Comparison of ENCODE assay signal across 14 mouse cellular contexts in genomic region chr2:59189661-59190185, GRCm38 (mm10). TPM values are rescaled to one million over a fixed set of nuclear protein-coding genes. Genes with fewer than 3 reads are reported as not detected.
DNase-seq lines count a peak whose midpoint lies in the region; ATAC-seq and TF ChIP-seq lines count a peak whose summit lies in the region.
"Had no signal": no experiment of that assay in that cellular context is flagged by ENCODE, and none has a peak within 500 bp of the region (broad histone marks: within the 10 kb centered on the region; RNA-seq: fewer than 3 reads in every experiment).

No protein-coding gene starts in this region.

- no peaks in the 10 kb centered on the region for H3K36me3 ChIP-seq in hindbrain, postnatal 0 days (ENCODE audit: insufficient read depth, low read length)
- H3K36me3 ChIP-seq in hindbrain, embryonic 10.5 days, result peaks cover 26% of the 10 kb centered on the region

- peak; percentile 78 for DNase-seq in heart, adult 11 months
- DNase-seq in heart, postnatal 14 days, result no peak
- DNase-seq in hindbrain, postnatal 0 days (ENCODE audit: low spot score), result no peak
- no peak for DNase-seq in hindbrain, embryonic 10.5 days (ENCODE audit: low spot score)
- peak; percentile 23 for DNase-seq in right cerebral cortex, postnatal 10 days (ENCODE audit: low spot score in 2 of 2)
- no peak for DNase-seq in right cerebral cortex, postnatal 4 days
- no peak for DNase-seq in frontal cortex, postnatal 36 days (ENCODE audit: low spot score in 2 of 2)
- DNase-seq: adrenal gland, adult 8-10 months; gastrocnemius, adult 2 months; liver, embryonic 13.5 days had no signal

- TF ChIP-seq CTCF in hindbrain, postnatal 0 days (IDR thresholded peaks at IDR 0.05; ENCODE audit: low read depth), result no peak

- no peak overlapping the region for H3K9ac ChIP-seq in hindbrain, postnatal 0 days (replicated peaks; ENCODE audit: low read length)
- H3K9ac ChIP-seq: forebrain, embryonic 15.5 days; hindbrain, embryonic 13.5 days; liver, embryonic 13.5 days; neural tube, embryonic 13.5 days had no signal

- 0 out of 2 replicates have a peak, but pooled peaks have one; percentile 22 for ATAC-seq in hindbrain, postnatal 0 days
- ATAC-seq: forebrain, embryonic 15.5 days had no signal

- no peak overlapping the region for H3K4me2 ChIP-seq in hindbrain, postnatal 0 days (ENCODE audit: low read depth, low read length)
- H3K4me2 ChIP-seq: forebrain, embryonic 15.5 days; hindbrain, embryonic 13.5 days; liver, embryonic 13.5 days; neural tube, embryonic 13.5 days had no signal

- 0 out of 2 replicates have a peak overlapping the region, but pooled peaks have one; percentile 20 for H3K27ac ChIP-seq in hindbrain, postnatal 0 days
- no peak overlapping the region for H3K27ac ChIP-seq in hindbrain, embryonic 10.5 days
- H3K27ac ChIP-seq: forebrain, embryonic 15.5 days; gastrocnemius, adult 2 months; hindbrain, embryonic 13.5 days; limb, embryonic 10.5 days; liver, embryonic 13.5 days; neural tube, embryonic 13.5 days had no signal

- no peaks in the 10 kb centered on the region for H3K27me3 ChIP-seq in hindbrain, postnatal 0 days (ENCODE audit: insufficient read depth, low read length)
- no peaks in the 10 kb centered on the region for H3K27me3 ChIP-seq in hindbrain, embryonic 10.5 days (ENCODE audit: insufficient read depth, poor library complexity, severe bottlenecking)
- H3K27me3 ChIP-seq: forebrain, embryonic 15.5 days; hindbrain, embryonic 13.5 days; liver, embryonic 13.5 days; neural tube, embryonic 13.5 days had no signal

- H3K4me1 ChIP-seq in hindbrain, postnatal 0 days (ENCODE audit: insufficient read depth, low read length), result peaks cover 13% of the 10 kb centered on the region
- 0 out of 2 replicates have a peak, but pooled peaks cover 6% of the 10 kb centered on the region for H3K4me1 ChIP-seq in hindbrain, embryonic 10.5 days (replicated peaks)
- H3K4me1 ChIP-seq: liver, embryonic 13.5 days had no signal

- intact Hi-C loops in heart, postnatal 14 days (cut with DNase I), result no loop called here

- 46% methylated on average over 5 of the region's 5 CpGs for WGBS in hindbrain, postnatal 0 days
- 90% methylated on average over 5 of the region's 5 CpGs for WGBS in hindbrain, embryonic 10.5 days

- no peaks in the 10 kb centered on the region for H3K9me3 ChIP-seq in hindbrain, postnatal 0 days (ENCODE audit: low read length)
- H3K9me3 ChIP-seq in hindbrain, embryonic 10.5 days, result no peaks in the 10 kb centered on the region
- H3K9me3 ChIP-seq: forebrain, embryonic 15.5 days; hindbrain, embryonic 13.5 days; limb, embryonic 10.5 days; liver, embryonic 13.5 days; neural tube, embryonic 13.5 days had no signal

- H3K4me3 ChIP-seq in hindbrain, postnatal 0 days (ENCODE audit: low read length), result no peak overlapping the region
- H3K4me3 ChIP-seq in hindbrain, embryonic 10.5 days, result no peak overlapping the region
- H3K4me3 ChIP-seq: forebrain, embryonic 15.5 days; gastrocnemius, adult 2 months; hindbrain, embryonic 13.5 days; limb, embryonic 10.5 days; liver, embryonic 13.5 days; neural tube, embryonic 13.5 days had no signal

RNA-seq across cellular contexts. Expression of gene Pkp4, which starts 29.1 kb away (rescaled TPM):
- total RNA-seq in heart, postnatal 14 days (2021), result 100 to 1,000 TPM; 160 to 162 TPM
- total RNA-seq in hindbrain, postnatal 0 days (2014; rRNA removed), result 100 and 102 TPM in 2 replicates
- polyA plus RNA-seq in hindbrain, postnatal 0 days (2015; fragmentation: Nextera tagmentation; extraction: Ambion mirVana), result 22.9 and 24.5 TPM in 2 replicates
- 14.7 and 17.2 TPM in 2 replicates for polyA plus RNA-seq in hindbrain, embryonic 10.5 days (2016; fragmentation: Nextera tagmentation; extraction: Ambion mirVana)

RNA-seq across cellular contexts. Expression of gene Ccdc148, which starts 29.2 kb away (rescaled TPM):
- 1 to 10 TPM in 1 of 2 experiments, under 1 TPM in 1; 0.93 to 1.2 TPM for total RNA-seq in heart, postnatal 14 days (2021)
- total RNA-seq in hindbrain, postnatal 0 days (2014; rRNA removed), result 2.9 and 3.3 TPM in 2 replicates
- polyA plus RNA-seq in hindbrain, postnatal 0 days (2015; fragmentation: Nextera tagmentation; extraction: Ambion mirVana), result 6.0 and 6.5 TPM in 2 replicates
- 1.2 TPM in 2 replicates for polyA plus RNA-seq in hindbrain, embryonic 10.5 days (2016; fragmentation: Nextera tagmentation; extraction: Ambion mirVana)

Comparison
In these comparisons a context has a peak if more than half of its experiments do, and no peak if none do; other contexts are left out.
1. DNase-seq: peak in heart, adult 11 months (single experiment) and right cerebral cortex, postnatal 10 days (2 of 2); none in heart, postnatal 14 days (0 of 2), hindbrain, postnatal 0 days (single experiment), hindbrain, embryonic 10.5 days (single experiment), right cerebral cortex, postnatal 4 days (single experiment) and frontal cortex, postnatal 36 days (0 of 2).